Mouse (Mus musculus) forebrain, embryonic 16.5 days (tissue): ENCODE data around the gene Capn2. TPM values are rescaled to one million over a fixed set of nuclear protein-coding genes. Genes with fewer than 3 reads are reported as not detected.

Source experiments
- ATAC-seq: fragments of 200-750 bp; cut with Nextera tagmentation; 2 replicates; pipeline ENCODE4 v1.8.0; 2017; ENCODE audit warnings: mild to moderate bottlenecking, moderate library complexity
- H3K27ac ChIP-seq: fragments of 300-500 bp; sonication (generic); 2 replicates; pipeline ENCODE4 v1.5.1; 2014; ENCODE audit warnings: low read length, control low read depth
- H3K27me3 ChIP-seq: fragments of 300-500 bp; sonication (generic); replicated peaks from 2 replicates; pipeline ENCODE4 v1.6.1; 2014; ENCODE audit warnings: low read length; ENCODE audit not compliant: control insufficient read depth, insufficient read depth
- H3K36me3 ChIP-seq: fragments of 300-500 bp; sonication (generic); 2 replicates; pipeline ENCODE4 v1.6.1; 2014; ENCODE audit not compliant: control insufficient read depth, insufficient read depth
- H3K4me1 ChIP-seq: fragments of 300-500 bp; sonication (generic); replicated peaks from 2 replicates; pipeline ENCODE4 v1.6.1; 2014; ENCODE audit warnings: low read length; ENCODE audit not compliant: control insufficient read depth, insufficient read depth
- H3K4me2 ChIP-seq: fragments of 300-500 bp; sonication (generic); 2 replicates; pipeline ENCODE4 v1.6.1; 2014; ENCODE audit warnings: mild to moderate bottlenecking, low read length, control low read depth
- H3K4me3 ChIP-seq: fragments of 300-500 bp; sonication (generic); replicated peaks from 2 replicates; pipeline ENCODE4 v1.5.1; 2014; ENCODE audit warnings: mild to moderate bottlenecking, low read length, control low read depth
- H3K9ac ChIP-seq: fragments of 300-500 bp; sonication (generic); replicated peaks from 2 replicates; pipeline ENCODE4 v1.6.1; 2014; ENCODE audit warnings: low read depth, low read length, control low read depth
- H3K9me3 ChIP-seq: fragments of 300-500 bp; sonication (generic); 2 replicates; pipeline ENCODE4 v1.6.1; 2016; ENCODE audit warnings: low read length; ENCODE audit not compliant: control insufficient read depth
- WGBS: fragments of 180-500 bp; shearing (Covaris S2); extraction: QIAGEN DNeasy Blood & Tissue Kit; methylation state at CpG from one replicate; pipeline ENCODE4 v1.1.7; 2014; 5-methylcytosine and 5-hydroxymethylcytosine counted together
- polyA plus RNA-seq: library from polyadenylated mRNA; unstranded; fragments of >200 nt; fragmentation: Nextera tagmentation; extraction: Ambion mirVana; gene quantifications from 2 replicates; pipeline ENCODE4 v1.2.1, GENCODE M21; 2015

Gene Capn2
- polyA plus RNA-seq, 1 experiment from 2014 or later = 70.3 TPM

DNA sequence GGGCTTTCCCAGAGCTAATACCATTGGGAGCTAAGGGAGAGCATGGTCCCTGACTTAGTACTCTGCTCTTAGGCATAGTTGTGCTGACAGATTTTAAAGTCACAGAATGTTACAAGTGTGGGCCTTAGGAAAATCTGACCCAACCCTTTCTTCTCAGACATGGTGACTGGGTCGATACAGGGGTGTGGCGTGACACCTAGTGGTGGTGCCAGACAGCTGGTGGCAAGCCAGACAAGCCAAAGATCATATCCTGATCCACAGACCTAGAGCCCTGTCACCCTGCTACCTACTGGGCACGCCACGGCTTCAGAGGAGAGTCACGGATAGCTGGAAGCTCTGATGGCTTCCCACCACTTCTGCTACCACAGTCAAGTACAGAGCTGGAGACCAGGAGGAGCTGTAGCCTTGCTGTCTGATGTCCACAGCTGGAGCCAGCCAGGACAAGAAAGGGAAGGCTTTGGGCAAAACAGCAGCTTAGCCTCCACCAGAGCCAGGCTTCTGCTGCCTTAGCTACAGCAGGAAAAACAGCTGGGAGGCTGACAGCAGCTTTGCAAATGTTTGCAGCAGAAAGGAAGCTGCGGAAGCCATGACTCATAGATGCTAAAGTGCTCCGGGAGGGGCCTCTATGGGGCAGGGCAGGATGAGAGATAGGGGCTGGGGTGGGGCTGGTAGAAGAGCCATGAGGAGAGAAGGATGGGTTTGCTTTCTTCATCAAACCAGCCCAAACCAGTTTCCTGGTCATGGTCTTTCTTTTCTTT, 11.0 kb downstream of the Capn2 start:
- Histone ChIP-seq H3K9me3 (no peaks in the 10 kb centered on the region), H3K4me1 (peaks cover 6% of the 10 kb centered on the region), H3K4me3 (no peak overlapping the region), H3K36me3 (peaks cover 2% of the 10 kb centered on the region; the same call in 1 of the 2 replicates), H3K4me2 (no peak overlapping the region), H3K27me3 (no peaks in the 10 kb centered on the region), H3K27ac (no peak overlapping the region), H3K9ac (no peak overlapping the region)
- no peak for ATAC-seq
- 68% methylated on average over 7 of the region's 7 CpGs for WGBS

DNA sequence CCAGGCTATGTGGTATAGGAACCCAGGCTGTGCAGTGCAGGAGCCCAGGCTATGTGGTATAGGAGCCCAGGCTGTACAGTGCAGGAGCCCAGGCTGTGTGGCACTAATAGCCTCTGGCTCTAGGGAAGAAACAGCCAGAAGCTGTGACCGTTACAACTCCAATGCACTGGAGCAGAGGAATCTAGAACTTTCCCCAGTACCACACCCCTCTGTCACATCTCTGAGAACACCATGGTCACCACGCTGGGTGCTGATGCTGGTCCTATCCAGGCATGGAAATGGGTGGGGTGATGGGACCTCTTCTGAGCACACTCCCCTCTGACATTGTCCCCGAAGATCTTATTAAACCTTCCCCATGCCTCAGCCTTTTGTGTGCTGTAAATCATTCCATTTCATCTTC, 12.1 kb downstream of the Capn2 start:
- Histone ChIP-seq H3K4me3 (no peak overlapping the region), H3K4me1 (peaks cover 6% of the 10 kb centered on the region), H3K9me3 (no peaks in the 10 kb centered on the region), H3K36me3 (peaks cover 2% of the 10 kb centered on the region; the same call in 1 of the 2 replicates), H3K9ac (no peak overlapping the region), H3K27ac (no peak overlapping the region), H3K4me2 (no peak overlapping the region), H3K27me3 (no peaks in the 10 kb centered on the region)
- 0 out of 2 replicates have a peak, but pooled peaks have one; percentile 40 for ATAC-seq
- 96% methylated on average over 3 of the region's 3 CpGs for WGBS

DNA sequence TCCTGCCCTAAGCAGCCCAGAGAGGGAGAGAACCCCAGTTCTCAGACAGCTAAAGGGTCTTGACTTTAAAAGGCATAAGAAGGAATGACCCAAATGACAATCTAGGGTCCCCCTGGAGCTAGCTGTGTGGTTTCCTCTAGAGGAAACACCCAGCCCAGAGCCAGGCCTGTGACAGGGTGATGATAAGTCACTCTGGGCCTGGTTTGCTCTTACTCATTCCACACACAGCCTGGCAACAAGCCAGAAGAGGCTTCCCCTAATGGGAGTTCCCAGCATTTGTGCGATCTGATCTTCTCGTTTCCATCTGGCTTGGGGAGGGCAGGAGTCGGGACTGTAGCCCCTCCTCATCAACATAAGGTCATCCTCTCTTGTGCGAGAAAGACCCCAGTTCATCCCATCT, 13.2 kb downstream of the Capn2 start:
- WGBS = 20% methylated on average over 4 of the region's 4 CpGs

GRCm38 (mm10) chr1:182503206-182503900, 14.1 kb downstream of the Capn2 start:
- Histone ChIP-seq H3K4me3 (no peak overlapping the region), H3K9ac (no peak overlapping the region)
- ATAC-seq = no peak

More for the DNA sequence above, 13.2 kb downstream of the Capn2 start:
- Histone ChIP-seq H3K36me3 (no peaks in the 10 kb centered on the region), H3K4me1 (peaks cover 6% of the 10 kb centered on the region), H3K27me3 (no peaks in the 10 kb centered on the region), H3K9me3 (no peaks in the 10 kb centered on the region), H3K4me2 (no peak overlapping the region), H3K9ac (no peak overlapping the region), H3K27ac (no peak overlapping the region), H3K4me3 (no peak overlapping the region)
- ATAC-seq = no peak

DNA sequence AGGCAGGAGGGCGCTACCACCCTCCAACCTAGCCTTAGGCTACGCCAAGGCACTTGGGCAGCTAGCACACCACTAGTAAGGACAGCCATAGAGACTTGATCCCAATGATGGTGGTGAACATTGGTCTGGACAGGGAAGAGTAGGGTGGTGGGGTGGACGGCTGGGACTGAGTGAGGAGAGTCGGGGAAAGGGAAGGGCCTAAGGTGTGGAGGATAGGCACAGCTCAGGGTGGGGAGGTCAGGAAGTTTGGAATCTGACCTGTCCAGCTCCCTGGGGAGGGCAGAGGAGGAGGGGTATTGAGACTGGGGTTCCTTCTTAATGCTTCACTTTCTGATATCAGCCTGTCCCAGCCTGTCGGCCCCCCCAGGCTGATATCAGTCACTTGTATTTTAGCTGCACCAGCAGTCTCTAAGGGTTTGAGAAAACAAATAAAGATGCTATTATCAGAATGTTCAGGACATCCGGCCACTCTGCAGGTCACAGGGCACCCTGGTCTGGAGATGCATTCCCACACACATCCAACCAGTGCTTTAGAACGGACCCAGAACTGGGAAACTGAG, 14.8 kb downstream of the Capn2 start:
- H3K9ac ChIP-seq = no peak overlapping the region
- no peaks in the 10 kb centered on the region for H3K9me3 ChIP-seq
- no peak overlapping the region for H3K4me3 ChIP-seq
- no peak overlapping the region for H3K4me2 ChIP-seq
- WGBS = 91% methylated on average over 7 of the region's 7 CpGs
- H3K4me1 ChIP-seq = peaks cover 6% of the 10 kb centered on the region
- ATAC-seq = no peak
- H3K27ac ChIP-seq = no peak overlapping the region
- no peaks in the 10 kb centered on the region for H3K36me3 ChIP-seq
- H3K27me3 ChIP-seq = no peaks in the 10 kb centered on the region

More at GRCm38 (mm10) chr1:182503206-182503900, 14.1 kb downstream of the Capn2 start:
- H3K36me3 ChIP-seq = no peaks in the 10 kb centered on the region
- H3K27me3 ChIP-seq = no peaks in the 10 kb centered on the region
- no peaks in the 10 kb centered on the region for H3K9me3 ChIP-seq
- H3K27ac ChIP-seq = no peak overlapping the region
- 84% methylated on average over 13 of the region's 13 CpGs for WGBS
- no peak overlapping the region for H3K4me2 ChIP-seq
- H3K4me1 ChIP-seq = peaks cover 6% of the 10 kb centered on the region

- H3K4me1 ChIP-seq = peaks cover 6% of the 10 kb centered on the region
- no peak for ATAC-seq
- H3K36me3 ChIP-seq = no peaks in the 10 kb centered on the region
- no peak overlapping the region for H3K9ac ChIP-seq
- no peak overlapping the region for H3K4me2 ChIP-seq
- 86% methylated on average over 7 of the region's 7 CpGs for WGBS
- H3K27me3 ChIP-seq = no peaks in the 10 kb centered on the region
- H3K4me3 ChIP-seq = no peak overlapping the region
- no peaks in the 10 kb centered on the region for H3K9me3 ChIP-seq
- no peak overlapping the region for H3K27ac ChIP-seq
These were observed 15.5 kb downstream of the Capn2 start for GRCm38 (mm10) chr1:182501815-182502405.

- H3K27ac ChIP-seq = no peak overlapping the region
- H3K27me3 ChIP-seq = no peaks in the 10 kb centered on the region
- H3K4me3 ChIP-seq = no peak overlapping the region
- H3K4me2 ChIP-seq = no peak overlapping the region
- H3K36me3 ChIP-seq = no peaks in the 10 kb centered on the region
- ATAC-seq = no peak
- peaks cover 6% of the 10 kb centered on the region for H3K4me1 ChIP-seq
- WGBS = 93% methylated on average over 4 of the region's 4 CpGs
- no peaks in the 10 kb centered on the region for H3K9me3 ChIP-seq
- H3K9ac ChIP-seq = no peak overlapping the region
These were observed 16.6 kb downstream of the Capn2 start for GRCm38 (mm10) chr1:182500843-182501242.

DNA sequence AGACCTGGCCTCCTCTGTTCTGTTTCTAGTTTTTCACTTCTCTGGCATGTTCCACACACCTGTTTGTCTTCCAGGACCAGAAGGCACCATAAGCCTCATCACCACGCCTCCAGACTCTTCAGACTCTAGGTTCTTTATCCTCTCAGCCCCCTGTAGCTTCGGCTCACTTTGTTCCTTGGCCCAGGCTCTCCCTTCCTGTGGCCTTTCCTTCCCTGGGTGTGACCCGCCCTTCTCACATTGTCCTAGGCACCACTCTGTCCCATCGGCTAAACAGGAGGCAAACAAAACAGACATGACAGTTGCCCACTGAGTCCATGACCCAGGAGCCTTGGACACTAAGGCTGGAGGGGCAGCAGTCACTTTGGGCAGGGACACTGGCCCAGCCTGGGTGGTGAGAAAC, 17.2 kb downstream of the Capn2 start:
- no peak overlapping the region for H3K4me2 ChIP-seq
- H3K9ac ChIP-seq = no peak overlapping the region
- H3K4me3 ChIP-seq = no peak overlapping the region
- no peaks in the 10 kb centered on the region for H3K9me3 ChIP-seq
- WGBS = 65% methylated on average over 4 of the region's 4 CpGs
- H3K4me1 ChIP-seq = peaks cover 6% of the 10 kb centered on the region
- no peaks in the 10 kb centered on the region for H3K27me3 ChIP-seq
- no peak for ATAC-seq
- no peak overlapping the region for H3K27ac ChIP-seq
- no peaks in the 10 kb centered on the region for H3K36me3 ChIP-seq

DNA sequence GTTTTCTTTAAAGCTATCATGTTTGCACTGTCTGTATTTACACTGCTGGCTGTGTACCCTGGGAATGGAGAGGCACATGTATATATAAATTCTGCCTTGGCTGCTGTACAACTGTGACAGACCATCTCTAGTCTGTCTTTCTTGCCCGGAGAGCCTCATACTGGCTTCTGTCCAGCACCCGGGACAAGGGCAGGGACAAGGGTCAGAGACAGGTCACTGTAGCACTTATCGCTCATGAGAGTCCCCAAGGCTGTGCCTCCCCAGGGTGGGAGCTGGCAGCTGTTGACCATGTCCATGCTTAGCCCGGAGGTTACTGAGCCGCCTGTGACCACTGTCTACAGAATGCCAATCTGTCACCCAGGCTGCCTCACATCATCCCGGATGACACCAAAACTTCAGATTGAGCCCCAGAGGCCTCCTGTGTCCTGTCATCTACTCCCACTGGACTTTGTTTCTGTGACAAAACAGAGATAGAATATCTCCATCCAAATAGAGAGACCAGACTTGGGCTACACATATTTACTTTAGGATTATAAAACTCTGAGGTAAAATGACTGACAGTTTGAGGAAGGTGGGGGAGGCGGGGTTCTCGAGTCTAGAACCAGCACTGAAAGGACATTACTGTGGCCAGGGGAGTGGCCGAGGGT, 17.8 kb downstream of the Capn2 start:
- no peak for ATAC-seq
- no peaks in the 10 kb centered on the region for H3K36me3 ChIP-seq
- no peaks in the 10 kb centered on the region for H3K9me3 ChIP-seq
- WGBS = 84% methylated on average over 9 of the region's 9 CpGs
- H3K27ac ChIP-seq = no peak overlapping the region
- H3K4me3 ChIP-seq = no peak overlapping the region
- H3K9ac ChIP-seq = no peak overlapping the region
- no peak overlapping the region for H3K4me2 ChIP-seq
- H3K27me3 ChIP-seq = no peaks in the 10 kb centered on the region
- peaks cover 4% of the 10 kb centered on the region for H3K4me1 ChIP-seq
